Mouse (Mus musculus): ENCODE measurements at regions not wholly inside any gene's neighbourhood (a gene's known extent, or its start where the extent isn't known, plus 50 kb on each side); places are given as distances from the start of the nearest gene placed in this dataset.
A peak's percentile ranks its signal among the peaks of the same experiment; 100 is the strongest.

DNA sequence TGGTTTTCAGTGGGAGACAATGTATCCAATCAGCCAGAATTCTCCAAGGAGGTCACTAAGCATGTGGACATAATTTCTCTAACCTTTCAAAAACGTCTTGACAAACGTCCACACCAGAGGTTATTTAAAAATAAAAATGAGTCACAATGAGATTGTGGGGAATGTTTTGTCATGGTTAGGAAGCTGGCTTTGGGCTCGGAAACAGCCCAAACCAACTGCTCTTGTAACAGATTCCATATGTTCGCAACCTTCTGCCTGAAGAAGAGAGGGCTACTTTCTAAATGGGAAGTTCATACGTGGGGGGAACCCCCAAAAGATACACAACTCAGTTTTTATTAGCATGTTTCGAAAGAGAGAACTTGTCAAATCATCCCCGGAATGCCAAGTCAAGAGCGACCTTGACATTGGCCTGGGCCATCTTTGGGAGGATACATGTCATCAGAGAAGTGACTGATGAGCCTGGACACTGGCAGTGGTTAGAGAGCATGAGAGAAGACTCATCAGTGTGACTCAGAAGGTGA, 111.6 kb upstream of the Pik3r1 start:
- no peak for DNase-seq (ENCODE audit: low spot score in 2 of 2)

DNA sequence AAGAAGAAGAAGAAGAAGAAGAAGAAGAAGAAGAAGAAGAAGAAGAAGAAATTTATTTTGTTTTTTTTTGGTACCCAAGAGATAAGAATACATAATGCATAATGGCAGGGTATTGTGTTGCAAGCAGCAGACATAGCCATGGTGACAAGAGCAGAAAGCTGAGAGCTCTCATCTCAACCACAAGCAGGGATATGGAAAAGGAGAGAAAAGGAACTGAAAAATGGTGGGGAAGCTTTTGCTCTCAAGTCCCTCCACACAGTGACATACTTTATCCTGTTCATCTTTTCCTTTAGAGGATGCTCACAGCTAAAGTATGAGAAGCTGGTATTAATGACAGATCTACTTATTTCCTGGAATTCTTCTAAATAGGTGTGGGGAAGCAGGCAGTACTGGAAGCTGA, 115.2 kb upstream of the Pik3r1 start:
- no peak for DNase-seq (ENCODE audit: low spot score in 2 of 2)

DNA sequence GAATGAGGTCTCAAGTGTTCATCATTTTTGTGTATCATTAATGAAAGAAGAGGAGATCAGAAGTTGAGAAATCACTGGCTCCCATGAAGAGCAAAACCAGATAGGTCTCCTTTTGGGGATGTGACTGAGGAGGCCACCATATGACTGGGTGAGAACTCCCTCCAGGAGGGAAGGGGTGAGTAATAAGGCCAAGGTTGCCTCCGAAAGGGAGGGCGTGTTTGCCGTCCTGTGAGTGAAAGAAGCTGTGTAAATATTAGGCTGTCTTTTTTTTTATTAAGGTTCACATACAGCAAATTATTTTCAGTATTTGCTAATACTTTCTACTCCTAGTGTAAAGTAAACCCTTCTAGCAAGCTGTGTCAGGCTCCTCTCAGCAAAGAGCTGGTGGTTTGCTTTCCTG, 116.7 kb upstream of the Pik3r1 start:
- DNase-seq (ENCODE audit: low spot score in 2 of 2): no peak

DNA sequence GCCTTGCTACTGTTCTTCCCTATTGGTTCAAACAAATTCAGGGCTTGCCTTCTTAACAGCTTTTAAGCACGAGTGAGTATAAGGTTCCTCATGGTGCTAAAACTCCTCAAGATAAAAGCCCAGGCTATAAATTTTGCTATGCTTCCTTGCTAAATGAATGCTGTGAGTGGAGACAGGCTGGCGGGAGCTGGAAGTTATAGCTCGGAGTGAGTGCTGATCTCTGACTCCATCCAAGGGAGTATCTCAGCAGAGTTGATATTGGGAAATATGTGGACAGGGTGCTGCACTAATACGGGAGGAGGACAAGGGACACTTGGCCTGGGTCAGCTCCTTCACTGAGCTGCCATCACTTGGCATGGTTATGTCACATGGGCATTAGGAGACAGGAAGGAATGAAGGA, 123.5 kb upstream of the Pik3r1 start:
- DNase-seq (ENCODE audit: low spot score in 2 of 2): no peak

DNA sequence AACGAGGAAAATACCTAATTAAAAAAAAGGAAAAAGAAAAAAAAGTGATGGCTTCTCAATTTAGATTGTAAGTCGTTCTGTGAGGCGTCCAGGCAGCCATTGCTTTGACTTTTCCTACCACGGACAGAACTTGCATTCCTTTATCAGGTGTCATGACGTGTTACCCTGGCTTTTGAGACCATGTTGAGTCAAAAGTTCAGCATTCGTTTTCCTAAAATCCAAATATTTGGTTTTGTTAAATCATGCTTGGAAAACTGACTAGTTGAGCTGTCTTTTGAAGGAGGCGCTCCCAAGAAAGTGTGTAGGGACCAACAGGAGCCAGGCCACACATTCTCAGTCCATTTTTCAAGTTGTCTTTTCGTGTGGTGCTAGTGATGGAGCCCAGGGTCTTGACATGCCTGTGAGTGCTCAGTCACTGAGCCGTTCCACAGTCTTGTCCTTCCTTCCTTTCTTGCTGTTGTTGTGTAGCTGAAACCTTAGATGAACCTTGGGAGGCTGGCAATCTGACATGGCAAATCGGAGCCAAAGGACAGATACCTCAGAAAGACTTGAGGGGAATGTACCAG, 125.1 kb upstream of the Pik3r1 start:
- no peak for DNase-seq (ENCODE audit: low spot score in 2 of 2)

DNA sequence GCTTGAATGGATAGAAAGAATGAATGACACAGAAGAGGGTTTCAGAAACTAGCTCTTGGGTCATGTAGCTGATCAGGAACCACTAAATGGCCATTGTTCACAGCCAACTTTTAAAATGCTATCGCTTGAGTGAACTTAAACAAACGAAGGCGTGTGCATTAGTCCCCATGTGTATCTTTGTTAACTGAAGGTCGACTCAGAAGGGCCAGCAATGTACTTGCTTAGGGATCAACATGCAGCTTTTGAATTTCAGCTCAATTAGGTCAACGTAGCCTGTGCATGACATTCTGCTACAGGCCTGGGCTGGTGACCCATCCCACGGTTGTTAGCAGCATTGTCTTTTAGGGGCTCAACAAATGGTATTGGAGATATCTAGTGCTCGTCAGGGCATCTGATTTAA, 127.1 kb upstream of the Pik3r1 start:
- no peak for DNase-seq (ENCODE audit: low spot score in 2 of 2)

DNA sequence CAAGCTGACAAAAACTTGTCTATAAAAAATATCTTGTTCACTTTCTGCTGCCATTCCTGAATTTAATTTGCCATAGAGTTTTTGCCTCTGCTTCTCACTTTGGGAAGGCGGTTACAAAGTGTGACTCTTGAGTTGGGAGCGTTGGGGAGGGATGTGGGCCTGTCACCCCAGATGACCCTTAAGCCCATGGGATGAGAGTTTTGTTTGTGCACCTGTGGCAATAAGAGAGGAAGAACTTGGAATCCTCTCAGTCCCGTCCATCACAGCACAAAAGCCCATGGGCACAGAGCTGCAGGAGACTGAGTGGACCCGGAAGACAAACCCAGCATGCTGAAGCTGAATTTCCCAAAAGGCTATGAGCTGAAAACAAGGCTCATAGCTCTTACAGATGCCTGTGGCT, 127.7 kb upstream of the Pik3r1 start:
- no peak for DNase-seq (ENCODE audit: low spot score in 2 of 2)

DNA sequence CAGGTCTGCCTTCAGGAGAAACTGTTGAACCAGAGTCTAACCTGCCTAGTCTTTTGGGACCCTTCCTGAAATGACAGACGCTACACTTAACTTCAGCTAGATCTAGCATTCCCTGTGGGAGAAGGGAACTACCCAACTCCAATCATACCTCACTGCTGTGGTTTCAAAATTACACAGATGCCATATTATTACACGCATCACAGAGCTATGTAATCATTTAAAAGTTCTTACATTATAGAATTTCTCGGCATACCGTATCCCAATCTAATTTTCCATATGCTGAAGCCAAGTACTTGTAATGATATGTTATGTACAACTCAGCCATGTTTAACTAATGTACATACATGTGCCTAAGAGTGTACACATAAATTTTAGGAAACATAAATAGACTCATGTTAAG, 128.9 kb upstream of the Pik3r1 start:
- DNase-seq (ENCODE audit: low spot score in 2 of 2): no peak

DNA sequence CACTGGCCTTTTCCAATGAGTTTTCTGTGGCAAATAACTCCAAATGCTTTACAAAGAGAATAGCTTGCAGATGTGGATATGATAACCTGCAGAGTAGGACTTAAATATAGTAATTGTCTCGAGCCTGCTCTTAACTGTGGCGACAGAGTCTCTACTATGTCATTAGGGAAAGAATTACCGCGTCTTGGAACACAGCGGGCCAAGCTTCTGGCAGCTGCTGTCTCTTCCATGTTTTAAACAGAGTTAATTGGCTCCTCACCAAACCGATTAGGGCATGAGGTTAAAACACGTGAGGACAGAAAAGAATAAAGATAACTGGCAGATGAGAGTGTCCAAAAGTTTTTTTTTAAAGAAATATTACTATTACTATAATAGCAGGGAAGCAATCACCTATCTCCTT, 134.2 kb upstream of the Pik3r1 start:
- DNase-seq (ENCODE audit: low spot score in 2 of 2): no peak

DNA sequence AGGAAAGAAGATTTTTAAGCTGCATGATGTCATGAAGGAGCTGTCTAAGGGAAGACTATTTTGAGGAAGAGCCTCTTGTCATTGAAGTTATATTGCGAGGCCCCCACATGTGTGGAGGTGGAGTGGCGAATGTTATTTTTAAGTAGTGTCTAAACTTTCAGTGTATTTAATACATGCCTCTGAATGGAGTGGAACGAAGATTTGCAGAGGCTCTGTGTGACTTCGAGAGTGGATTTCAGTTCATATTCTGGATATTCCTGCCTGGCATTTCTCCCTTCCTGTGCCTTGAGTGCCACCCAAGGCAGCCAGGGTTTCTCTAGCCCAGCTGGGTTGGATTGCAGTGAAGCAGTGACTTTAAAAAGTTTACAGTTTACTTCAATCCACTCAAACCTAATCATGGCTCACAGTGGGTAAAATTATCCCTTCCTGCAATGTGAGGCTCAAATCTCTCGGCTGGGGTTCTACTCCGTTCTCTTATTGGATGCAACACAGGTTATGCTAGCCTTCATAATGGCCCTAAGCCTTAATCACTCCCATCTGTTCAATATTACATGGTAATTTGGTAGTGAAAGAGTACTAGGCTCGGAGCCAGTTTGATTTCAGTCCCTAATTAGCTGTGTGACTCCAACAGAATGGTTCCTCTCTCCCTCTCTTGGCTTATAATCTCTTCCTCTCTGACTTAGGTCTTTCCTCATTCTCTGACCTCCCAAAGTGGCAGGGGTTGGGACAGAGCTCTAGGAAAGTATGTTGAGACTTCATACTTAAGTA, 138.1 kb upstream of the Pik3r1 start:
- DNase-seq (ENCODE audit: low spot score in 2 of 2): peak in 1 of 2 experiments; percentile 18

DNA sequence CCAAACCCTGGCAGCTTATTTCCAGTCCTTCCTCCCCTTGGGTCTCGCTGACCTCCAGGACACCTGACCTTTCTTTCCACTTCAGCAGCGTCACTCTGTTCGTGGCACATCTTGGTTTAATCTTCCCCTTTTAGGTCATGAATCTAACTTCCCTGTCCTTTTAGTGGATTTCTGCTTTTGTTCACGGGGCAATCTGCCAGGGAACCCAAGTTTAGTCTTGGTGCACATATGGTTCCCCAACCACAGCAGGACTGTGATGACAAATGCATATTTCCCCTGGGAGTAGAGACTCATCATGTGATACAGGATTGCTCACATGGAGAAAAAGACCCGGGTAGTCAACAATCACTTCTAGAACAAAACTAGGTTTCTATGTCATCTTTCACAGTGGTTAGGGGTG, 141.0 kb upstream of the Pik3r1 start:
- DNase-seq (ENCODE audit: low spot score in 2 of 2): no peak

DNA sequence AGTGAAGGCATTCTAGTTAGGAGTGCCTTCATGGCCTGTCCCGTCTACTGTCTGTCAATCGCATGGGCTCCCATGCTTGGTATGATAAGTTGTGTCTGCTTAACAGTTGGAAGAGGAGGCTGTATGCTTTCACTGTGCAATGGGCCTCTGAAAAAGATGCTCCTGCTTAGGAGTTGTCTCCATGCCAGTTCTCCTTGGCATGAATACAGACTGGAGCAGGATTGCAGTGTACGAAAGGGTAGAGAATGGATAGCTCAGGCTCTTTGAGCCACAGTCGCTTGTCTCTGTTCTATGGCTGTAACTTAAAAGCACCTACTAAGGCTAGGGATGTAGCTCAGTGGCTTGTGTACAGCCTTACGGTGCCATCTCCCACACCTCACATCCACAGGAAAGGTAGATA, 142.7 kb upstream of the Pik3r1 start:
- DNase-seq (ENCODE audit: low spot score in 2 of 2): no peak

DNA sequence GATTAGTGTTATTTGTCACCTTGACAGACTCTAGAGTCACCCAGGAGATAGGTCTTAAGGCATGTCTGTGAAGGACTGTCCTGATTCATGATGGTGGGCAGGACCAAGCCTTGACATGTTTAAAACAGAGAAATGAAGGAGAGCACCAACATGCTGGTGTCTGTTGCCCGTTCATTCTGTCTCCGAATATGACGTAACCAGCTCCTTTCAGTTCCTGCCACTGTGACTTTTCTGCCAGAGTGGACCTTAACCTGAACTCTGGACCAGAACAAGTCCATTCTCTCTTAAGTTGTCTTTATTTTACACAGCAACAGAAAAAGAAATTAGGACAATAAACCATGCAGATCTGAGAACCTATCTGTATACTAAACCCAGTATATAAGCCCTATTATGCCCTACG, 146.1 kb upstream of the Pik3r1 start:
- no peak for DNase-seq (ENCODE audit: low spot score in 2 of 2)

DNA sequence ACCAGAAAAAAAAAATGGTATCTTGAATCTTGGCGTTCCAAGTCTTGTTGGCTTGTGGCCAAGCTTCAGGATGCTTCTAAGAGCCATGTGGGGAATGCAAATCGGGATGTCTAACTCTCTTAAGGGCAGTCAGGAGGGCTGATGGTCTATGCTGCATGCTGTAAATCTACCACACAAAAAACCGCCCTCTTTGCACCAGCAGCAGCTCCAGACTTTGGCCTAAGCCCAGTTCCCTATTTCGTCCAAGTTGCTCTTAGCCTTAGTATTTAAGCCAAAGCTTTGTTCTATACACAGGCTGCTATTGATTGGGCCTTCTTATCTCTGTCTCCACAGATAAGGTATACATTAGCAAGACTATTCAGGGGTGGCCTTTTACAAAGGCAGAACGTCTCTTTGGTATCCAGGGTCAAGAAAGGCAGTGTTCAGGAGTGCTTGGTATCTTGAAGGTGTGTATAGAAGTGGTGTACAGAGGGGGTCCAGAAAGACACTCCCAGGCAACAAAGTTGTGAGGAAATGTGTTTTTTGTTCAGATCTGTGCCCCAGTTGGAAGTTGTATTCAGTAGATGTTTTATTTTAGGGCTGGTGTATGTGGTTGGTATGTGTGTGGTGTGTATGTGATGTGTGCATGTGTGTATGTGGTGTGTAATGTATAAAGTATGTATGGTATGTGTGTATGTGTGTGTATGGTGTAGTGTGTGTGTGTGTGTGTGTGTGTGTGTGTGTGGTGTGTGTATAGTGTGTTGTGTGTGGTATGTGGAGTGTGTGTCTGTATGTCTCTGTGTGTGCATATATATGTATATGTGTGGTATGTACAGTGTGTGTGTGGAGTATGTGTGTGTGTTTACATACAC, 146.9 kb upstream of the Pik3r1 start:
- peak; percentile 12 to 17 for DNase-seq (ENCODE audit: low spot score in 2 of 2)

DNA sequence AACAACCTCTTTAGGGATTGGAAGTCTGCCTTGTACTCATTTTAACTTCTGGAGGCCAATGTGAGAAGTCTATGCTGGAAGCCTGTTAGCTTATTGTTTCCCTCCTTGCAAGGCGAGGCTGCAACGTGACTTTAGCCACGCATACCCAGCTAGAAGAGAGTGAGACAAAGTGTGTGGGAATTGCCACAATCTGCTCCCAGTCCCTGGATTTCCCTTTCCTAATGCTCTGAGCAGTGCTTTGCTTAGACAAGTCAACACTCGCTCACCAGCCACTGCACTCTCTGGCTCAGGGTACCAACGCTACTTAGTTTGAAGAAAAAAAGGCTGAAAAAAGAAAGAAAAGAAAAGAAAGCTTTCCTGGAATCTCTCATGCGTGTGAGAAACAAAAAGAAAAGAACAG, 147.5 kb upstream of the Pik3r1 start:
- no peak for DNase-seq (ENCODE audit: low spot score in 2 of 2)

DNA sequence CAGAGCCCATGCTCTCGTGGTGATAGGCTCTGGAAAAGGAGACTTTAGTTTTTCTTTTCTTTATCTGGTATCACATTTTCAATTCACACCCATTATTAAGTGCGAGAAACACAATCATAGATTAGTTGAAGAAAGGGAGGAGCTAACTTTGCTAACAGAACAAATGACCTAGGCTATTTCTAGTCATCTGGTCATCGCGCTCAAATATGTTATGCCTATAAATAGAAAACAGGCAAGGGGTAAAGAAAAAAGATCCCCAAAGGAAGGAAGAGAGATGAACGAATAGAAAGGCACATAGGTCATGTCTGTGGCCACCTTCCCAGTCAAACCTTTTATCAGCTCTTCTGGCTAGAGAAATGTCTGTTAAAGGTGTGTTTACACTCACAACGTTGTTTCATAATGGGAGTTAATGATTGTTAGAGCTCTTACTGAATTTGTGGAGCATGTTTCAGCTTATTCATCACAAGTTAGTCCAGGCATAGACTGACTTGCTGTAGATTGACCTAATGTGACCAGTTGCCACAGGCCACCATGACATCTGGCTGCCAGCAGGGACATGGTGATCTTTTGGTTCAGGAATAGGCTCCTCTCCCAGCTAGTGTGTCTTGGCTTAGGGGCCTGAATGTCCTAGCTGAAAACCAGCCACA, 148.1 kb upstream of the Pik3r1 start:
- no peak for DNase-seq (ENCODE audit: low spot score in 2 of 2)

DNA sequence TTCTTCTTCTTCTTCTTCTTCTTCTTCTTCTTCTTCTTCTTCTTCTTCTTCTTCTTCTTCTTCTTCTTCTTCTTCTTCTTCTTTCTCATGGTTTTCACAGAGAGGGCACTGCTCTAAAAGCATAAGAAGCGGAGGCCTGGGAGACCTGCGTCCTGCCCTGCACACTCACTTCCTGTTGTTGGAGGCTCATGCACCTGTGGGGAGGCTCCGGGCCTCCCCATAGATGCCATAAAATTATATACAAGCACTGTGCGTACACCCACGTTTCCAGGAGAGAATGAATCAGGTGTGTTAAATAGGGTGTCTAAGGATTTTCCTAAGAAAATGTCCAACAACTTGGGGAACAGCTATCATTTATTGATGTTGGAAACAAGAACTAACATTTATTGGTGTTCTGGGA, 148.9 kb upstream of the Pik3r1 start:
- no peak for DNase-seq (ENCODE audit: low spot score in 2 of 2)

DNA sequence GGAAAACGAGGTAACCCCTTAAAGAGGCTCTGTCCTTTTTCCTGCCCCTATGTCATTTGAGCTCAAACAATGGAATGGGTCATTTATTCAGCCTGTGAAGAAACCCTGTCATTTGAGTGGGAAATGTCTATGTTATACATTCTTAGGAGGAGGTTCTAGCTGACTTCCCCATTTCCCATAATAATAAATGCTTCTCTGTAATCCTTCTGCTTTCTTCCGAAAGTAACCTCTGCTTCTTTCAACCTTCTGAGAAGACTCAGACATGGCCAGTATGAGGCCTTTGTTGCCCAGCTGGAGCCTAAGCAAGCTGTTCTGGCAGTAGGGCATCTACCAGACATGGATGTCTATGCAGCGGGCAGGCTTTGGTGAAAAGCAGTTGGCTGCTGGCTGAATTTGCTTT, 150.2 kb upstream of the Pik3r1 start:
- no peak for DNase-seq (ENCODE audit: low spot score in 2 of 2)

DNA sequence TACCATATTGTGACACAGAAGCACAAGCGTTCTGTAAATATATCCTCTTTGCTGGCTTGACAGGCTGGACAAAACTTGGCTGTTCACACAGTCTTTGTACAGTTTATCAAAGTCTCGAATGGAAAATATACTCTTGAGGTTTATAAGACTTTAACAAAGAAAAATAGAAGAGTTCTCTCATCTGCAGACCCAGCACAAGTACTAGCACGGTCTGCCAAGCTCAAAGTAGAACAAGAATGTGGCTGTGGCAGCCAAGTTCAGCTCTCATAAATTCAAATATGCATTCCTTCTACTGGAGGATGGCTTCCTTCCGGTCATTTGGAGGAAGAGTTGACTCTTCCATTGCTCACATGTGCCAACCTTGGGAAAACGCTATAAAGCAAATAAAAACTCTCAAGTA, 151.2 kb upstream of the Pik3r1 start:
- DNase-seq (ENCODE audit: low spot score in 2 of 2): no peak

DNA sequence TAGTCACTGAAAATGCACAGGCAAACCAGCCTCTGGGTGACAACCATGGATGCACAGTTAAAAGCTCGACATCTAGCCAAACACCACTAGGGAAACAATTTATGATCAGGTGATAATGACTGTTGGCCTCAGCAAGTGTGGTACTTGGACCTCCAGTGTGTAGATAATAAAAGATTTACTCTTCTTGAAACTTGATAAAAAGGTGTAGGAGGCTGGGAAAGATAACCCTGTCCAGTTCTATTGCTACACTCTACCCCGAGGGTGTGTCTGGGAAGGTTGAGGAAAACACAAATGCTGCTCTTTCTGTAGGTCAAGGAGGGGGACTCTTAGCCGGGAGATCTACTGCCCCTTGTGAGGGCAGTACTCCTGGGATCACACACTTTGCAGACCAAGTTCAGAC, 152.4 kb upstream of the Pik3r1 start:
- no peak for DNase-seq (ENCODE audit: low spot score in 2 of 2)

DNA sequence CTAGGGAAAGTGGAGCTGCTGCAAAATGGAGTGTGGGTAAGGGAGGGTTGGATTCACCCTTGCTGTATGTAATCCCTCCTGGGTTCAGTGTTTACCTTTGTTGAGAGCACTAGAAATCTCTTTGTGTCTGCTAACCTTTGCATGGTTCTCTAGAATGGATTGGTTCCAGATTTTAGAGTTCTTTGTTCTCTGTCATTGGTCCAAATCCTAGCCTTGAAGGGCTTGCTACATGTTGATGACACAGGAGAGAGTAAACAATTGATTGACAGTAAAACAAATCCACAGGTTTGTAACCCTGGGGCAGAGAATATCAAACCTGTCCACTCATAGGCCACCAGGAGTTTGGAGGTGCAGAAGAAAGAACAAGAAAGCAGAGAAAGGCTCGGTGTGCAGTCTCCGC, 156.6 kb upstream of the Pik3r1 start:
- DNase-seq (ENCODE audit: low spot score in 2 of 2): no peak

DNA sequence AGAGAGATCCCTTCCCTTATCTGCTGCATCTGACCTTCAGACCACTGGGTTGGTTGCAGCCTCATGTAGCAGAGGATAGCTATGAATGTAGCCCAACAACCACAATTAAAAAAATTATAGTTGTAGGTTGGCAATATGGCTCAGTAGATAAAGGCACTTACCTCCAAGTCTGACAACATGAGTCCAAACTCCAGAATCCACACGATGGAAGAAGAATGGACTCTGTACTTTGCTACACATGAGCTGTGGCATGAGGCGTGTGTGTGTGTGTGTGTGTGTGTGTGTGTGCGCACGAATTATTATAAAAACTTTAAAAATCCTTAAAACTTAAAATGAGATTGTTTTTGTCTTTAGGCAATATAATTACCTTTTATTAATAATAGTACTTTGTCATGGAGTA, 163.2 kb upstream of the Pik3r1 start:
- no peak for DNase-seq (ENCODE audit: low spot score in 2 of 2)

Data from frontal cortex, postnatal 25 days (tissue).